Mouse (Mus musculus): Measurements from ENCODE around the gene Lhfp. TPM values are rescaled to one million over a fixed set of nuclear protein-coding genes. Genes with fewer than 3 reads are reported as not detected.
"Not testable (repeated sequence)": the region's sequence is repeated elsewhere in the genome, so short reads cannot be mapped to it uniquely, and the experiment has no call there.

The Lhfp gene
- polyA plus RNA-seq, 1 experiment from 2014 or later: 92.7 TPM

GRCm38 (mm10) chr3:53217697-53218096 lies 176.4 kb downstream of the Lhfp start:
- ATAC-seq (replicated peaks; ENCODE audit: insufficient number of reproducible peaks, insufficient read depth, low FRiP score, low read depth): no peak
- WGBS: 36% methylated on average over 5 of the region's 5 CpGs
- Histone ChIP-seq H3K9me3 (replicated peaks) (no peaks in the 10 kb centered on the region), H3K9ac (no peak overlapping the region), H3K27me3 (no peaks in the 10 kb centered on the region), H3K4me1 (replicated peaks) (peaks cover 30% of the 10 kb centered on the region), H3K27ac (no peak overlapping the region), H3K36me3 (no peaks in the 10 kb centered on the region), H3K4me3 (no peak overlapping the region), H3K4me2 (no peak overlapping the region)

GRCm38 (mm10) chr3:53221531-53222272 lies 180.4 kb downstream of the Lhfp start:
- Histone ChIP-seq H3K9me3 (replicated peaks) (no peaks in the 10 kb centered on the region), H3K4me1 (replicated peaks) (peaks cover 45% of the 10 kb centered on the region), H3K4me2 (no peak overlapping the region), H3K9ac (no peak overlapping the region), H3K27ac (peak overlapping the region; percentile 50), H3K4me3 (no peak overlapping the region), H3K36me3 (no peaks in the 10 kb centered on the region), H3K27me3 (no peaks in the 10 kb centered on the region)
- ATAC-seq (replicated peaks; ENCODE audit: insufficient number of reproducible peaks, insufficient read depth, low FRiP score, low read depth): no peak
- 45% methylated on average over 5 of the region's 5 CpGs for WGBS

- ATAC-seq (replicated peaks; ENCODE audit: insufficient number of reproducible peaks, insufficient read depth, low FRiP score, low read depth): no peak
- no peaks in the 10 kb centered on the region for H3K36me3 ChIP-seq
- peaks cover 47% of the 10 kb centered on the region for H3K4me1 ChIP-seq (replicated peaks)
- H3K9ac ChIP-seq: no peak overlapping the region
- H3K4me2 ChIP-seq: no peak overlapping the region
- WGBS: 79% methylated on average over 5 of the region's 5 CpGs
- no peak overlapping the region for H3K27ac ChIP-seq
- no peak overlapping the region for H3K4me3 ChIP-seq
- no peaks in the 10 kb centered on the region for H3K27me3 ChIP-seq
- H3K9me3 ChIP-seq (replicated peaks): no peaks in the 10 kb centered on the region
Observed at GRCm38 (mm10) chr3:53224141-53224540, 182.8 kb downstream of the Lhfp start.

GRCm38 (mm10) chr3:53225774-53226173 lies 184.4 kb downstream of the Lhfp start:
- peak; percentile 74 for ATAC-seq (replicated peaks; ENCODE audit: insufficient number of reproducible peaks, insufficient read depth, low FRiP score, low read depth)

GRCm38 (mm10) chr3:53226223-53226622 lies 184.9 kb downstream of the Lhfp start:
- no peak; the same call in 1 of the 2 replicates for ATAC-seq (replicated peaks; ENCODE audit: insufficient number of reproducible peaks, insufficient read depth, low FRiP score, low read depth)
- H3K36me3 ChIP-seq: no peaks in the 10 kb centered on the region
- H3K9ac ChIP-seq: no peak overlapping the region
- peaks cover 48% of the 10 kb centered on the region for H3K4me1 ChIP-seq (replicated peaks)
- H3K27me3 ChIP-seq: no peaks in the 10 kb centered on the region
- 55% methylated on average over 6 of the region's 6 CpGs for WGBS
- peak overlapping the region; percentile 12 for H3K4me2 ChIP-seq
- peak overlapping the region; percentile 78 for H3K27ac ChIP-seq
- no peak overlapping the region for H3K4me3 ChIP-seq
- H3K9me3 ChIP-seq (replicated peaks): no peaks in the 10 kb centered on the region

More at GRCm38 (mm10) chr3:53225774-53226173, 184.4 kb downstream of the Lhfp start:
- Histone ChIP-seq H3K27me3 (no peaks in the 10 kb centered on the region), H3K4me2 (peak overlapping the region; percentile 12; the same call in 1 of the 2 replicates), H3K9me3 (replicated peaks) (no peaks in the 10 kb centered on the region), H3K27ac (peak overlapping the region; percentile 78), H3K4me3 (no peak overlapping the region), H3K4me1 (replicated peaks) (peaks cover 48% of the 10 kb centered on the region), H3K36me3 (no peaks in the 10 kb centered on the region), H3K9ac (no peak overlapping the region)
- WGBS: 9% methylated on average over 6 of the region's 6 CpGs

- H3K4me2 ChIP-seq: no peak overlapping the region
- H3K36me3 ChIP-seq: no peaks in the 10 kb centered on the region
- ATAC-seq (replicated peaks; ENCODE audit: insufficient number of reproducible peaks, insufficient read depth, low FRiP score, low read depth): no peak
- peaks cover 40% of the 10 kb centered on the region for H3K4me1 ChIP-seq (replicated peaks)
- H3K27me3 ChIP-seq: no peaks in the 10 kb centered on the region
- no peak overlapping the region for H3K4me3 ChIP-seq
- H3K9ac ChIP-seq: no peak overlapping the region
- no peak overlapping the region for H3K27ac ChIP-seq
- no peaks in the 10 kb centered on the region for H3K9me3 ChIP-seq (replicated peaks)
Observed at GRCm38 (mm10) chr3:53227866-53228265, 186.5 kb downstream of the Lhfp start.

- 67% methylated on average over 3 of the region's 3 CpGs for WGBS
- no peak overlapping the region for H3K9ac ChIP-seq
- no peak overlapping the region for H3K4me2 ChIP-seq
- H3K27ac ChIP-seq: peak overlapping the region; percentile 36; the same call in 1 of the 2 replicates
- no peaks in the 10 kb centered on the region for H3K9me3 ChIP-seq (replicated peaks)
- peaks cover 29% of the 10 kb centered on the region for H3K4me1 ChIP-seq (replicated peaks)
- H3K27me3 ChIP-seq: no peaks in the 10 kb centered on the region
- no peaks in the 10 kb centered on the region for H3K36me3 ChIP-seq
- H3K4me3 ChIP-seq: no peak overlapping the region
- no peak for ATAC-seq (replicated peaks; ENCODE audit: insufficient number of reproducible peaks, insufficient read depth, low FRiP score, low read depth)
Observed at GRCm38 (mm10) chr3:53230562-53230961, 189.2 kb downstream of the Lhfp start.

GRCm38 (mm10) chr3:53231112-53231511 lies 189.8 kb downstream of the Lhfp start:
- no peak overlapping the region for H3K4me2 ChIP-seq
- ATAC-seq (replicated peaks; ENCODE audit: insufficient number of reproducible peaks, insufficient read depth, low FRiP score, low read depth): no peak
- H3K9me3 ChIP-seq (replicated peaks): no peaks in the 10 kb centered on the region
- H3K36me3 ChIP-seq: no peaks in the 10 kb centered on the region
- no peak overlapping the region for H3K9ac ChIP-seq
- H3K27ac ChIP-seq: no peak overlapping the region
- 43% methylated on average over 3 of the region's 3 CpGs for WGBS
- no peak overlapping the region for H3K4me3 ChIP-seq
- H3K4me1 ChIP-seq (replicated peaks): peaks cover 24% of the 10 kb centered on the region
- H3K27me3 ChIP-seq: no peaks in the 10 kb centered on the region

GRCm38 (mm10) chr3:53232411-53232810 lies 191.1 kb downstream of the Lhfp start:
- H3K9ac ChIP-seq; H3K27ac ChIP-seq; H3K36me3 ChIP-seq; H3K9me3 ChIP-seq (replicated peaks); H3K27me3 ChIP-seq; H3K4me2 ChIP-seq; ATAC-seq (replicated peaks; ENCODE audit: insufficient number of reproducible peaks, insufficient read depth, low FRiP score, low read depth); H3K4me3 ChIP-seq: not testable (repeated sequence)
- 87% methylated on average over 9 of the region's 9 CpGs for WGBS
- H3K4me1 ChIP-seq (replicated peaks): peaks cover 11% of the 10 kb centered on the region

- Histone ChIP-seq H3K4me1 (replicated peaks) (peaks cover 7% of the 10 kb centered on the region), H3K36me3 (no peaks in the 10 kb centered on the region), H3K4me3 (no peak overlapping the region), H3K4me2 (no peak overlapping the region), H3K9me3 (replicated peaks) (no peaks in the 10 kb centered on the region), H3K27me3 (no peaks in the 10 kb centered on the region), H3K9ac (no peak overlapping the region), H3K27ac (no peak overlapping the region)
- ATAC-seq (replicated peaks; ENCODE audit: insufficient number of reproducible peaks, insufficient read depth, low FRiP score, low read depth): no peak
Observed at GRCm38 (mm10) chr3:53234689-53235088, 193.4 kb downstream of the Lhfp start.

GRCm38 (mm10) chr3:53236471-53236870 lies 195.1 kb downstream of the Lhfp start:
- H3K4me3 ChIP-seq: no peak overlapping the region
- 79% methylated on average over 4 of the region's 4 CpGs for WGBS
- H3K4me1 ChIP-seq (replicated peaks): no peaks in the 10 kb centered on the region
- H3K36me3 ChIP-seq: peaks cover 5% of the 10 kb centered on the region; the same call in 1 of the 2 replicates
- no peak overlapping the region for H3K27ac ChIP-seq
- H3K4me2 ChIP-seq: no peak overlapping the region
- no peaks in the 10 kb centered on the region for H3K27me3 ChIP-seq
- no peak for ATAC-seq (replicated peaks; ENCODE audit: insufficient number of reproducible peaks, insufficient read depth, low FRiP score, low read depth)
- H3K9me3 ChIP-seq (replicated peaks): no peaks in the 10 kb centered on the region
- H3K9ac ChIP-seq: no peak overlapping the region

GRCm38 (mm10) chr3:53240150-53240549 lies 198.8 kb downstream of the Lhfp start:
- WGBS: 81% methylated on average over 3 of the region's 3 CpGs
- Histone ChIP-seq H3K27me3 (no peaks in the 10 kb centered on the region), H3K27ac (no peak overlapping the region), H3K4me1 (replicated peaks) (no peaks in the 10 kb centered on the region), H3K9me3 (replicated peaks) (no peaks in the 10 kb centered on the region), H3K4me2 (no peak overlapping the region), H3K4me3 (no peak overlapping the region), H3K9ac (no peak overlapping the region), H3K36me3 (peaks cover 5% of the 10 kb centered on the region; the same call in 1 of the 2 replicates)
- ATAC-seq (replicated peaks; ENCODE audit: insufficient number of reproducible peaks, insufficient read depth, low FRiP score, low read depth): no peak
